Mouse (Mus musculus): ENCODE data around the gene Sppl2a.

DNA sequence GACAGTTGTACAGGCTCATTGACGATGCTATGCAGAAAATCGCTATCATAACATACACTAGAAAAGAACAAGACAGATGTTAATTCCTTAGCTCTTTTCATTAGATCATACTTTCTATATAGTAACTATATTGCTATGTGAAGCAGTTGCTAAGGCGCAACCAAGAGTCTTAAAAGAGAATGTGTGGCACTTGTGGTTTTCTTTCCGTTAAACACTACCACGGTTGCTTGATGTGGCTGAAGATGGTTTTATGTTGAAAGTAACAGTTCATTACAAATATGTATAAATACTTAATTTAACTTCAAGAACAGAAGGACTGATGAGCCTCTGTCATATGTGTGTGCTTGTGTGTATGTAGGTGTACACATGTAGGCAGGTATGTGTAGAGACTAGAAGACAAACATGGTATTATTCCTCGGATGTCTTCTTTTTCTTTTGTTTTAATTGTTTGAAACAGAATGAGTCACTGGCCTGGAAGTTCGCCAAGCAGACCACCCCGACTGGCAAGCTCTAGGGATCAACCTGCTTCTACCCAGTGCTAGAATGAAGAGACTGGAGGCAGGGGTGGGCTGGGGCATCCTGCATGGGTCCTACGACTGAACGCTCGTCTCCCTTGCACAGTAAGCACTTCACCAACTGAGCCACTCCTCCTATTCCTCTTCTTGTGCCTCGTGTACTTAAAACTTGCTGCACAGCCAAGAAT lies 12.5 kb downstream of the Sppl2a start:
- TF ChIP-seq CTCF (IDR thresholded peaks at IDR 0.05; ENCODE audit: low read depth) (no peak), EP300 (IDR thresholded peaks at IDR 0.05; ENCODE audit: low read depth) (no peak)

Measured in liver, embryonic 14.5 days (tissue).